Comparison of ENCODE assay signal across 14 mouse cellular contexts in genomic region chr13:103412566-103412965, GRCm38 (mm10).
"Had no signal": no experiment of that assay in that cellular context is flagged by ENCODE, and none has a peak within 500 bp of the region (broad histone marks: within the 10 kb centered on the region; RNA-seq: fewer than 3 reads in every experiment).

No protein-coding gene starts in this region.

- ATAC-seq: intestine, postnatal 0 days; liver, postnatal 0 days; lung, postnatal 0 days; midbrain, embryonic 13.5 days; midbrain, embryonic 16.5 days had no signal

- DNase-seq: kidney, adult 2 months; kidney, postnatal 25 days; layer of hippocampus, postnatal 36 days; liver, postnatal 0 days; lung, embryonic 14.5 days; right cerebral cortex, adult 18-20 months; right cerebral cortex, postnatal 14 days; right cerebral cortex, postnatal 4 days; spleen, adult 18-20 months; thymus, postnatal 36 days had no signal
